Mouse (Mus musculus) liver, adult (tissue): ENCODE results near the gene Crcp.

Source experiments
- GATA4 ChIP-seq: IDR thresholded peaks from 2 replicates; pipeline ENCODE4 v1.6.1; 2014; ENCODE audit warnings: mild to moderate bottlenecking, low read length; ENCODE audit not compliant: insufficient replicate concordance

Crcp gene

GRCm38 (mm10) chr5:130101724-130102123 lies 72.6 kb downstream of the Crcp start:
- no peak for TF ChIP-seq GATA4

GRCm38 (mm10) chr5:130109348-130109747 lies 80.3 kb downstream of the Crcp start:
- no peak for TF ChIP-seq GATA4
